Mouse (Mus musculus) myocyte (in vitro differentiated cells): ENCODE measurements around the gene Tor1aip1. TPM values are rescaled to one million over a fixed set of nuclear protein-coding genes. Genes with fewer than 3 reads are reported as not detected.

ENCODE experiments used
- H3K27me3 ChIP-seq: one replicate; pipeline ENCODE4 v1.6.1; 2011; ENCODE audit not compliant: control insufficient read depth, insufficient read depth, insufficient read length
- H3K36me3 ChIP-seq: one replicate; pipeline ENCODE4 v1.6.1; 2011; ENCODE audit not compliant: control insufficient read depth, insufficient read depth
- H3K4me2 ChIP-seq: one replicate; pipeline ENCODE4 v1.6.1; 2011; ENCODE audit warnings: low read depth, control low read depth
- H3K4me3 ChIP-seq: one replicate; pipeline ENCODE4 v1.5.1; 2011; ENCODE audit warnings: mild to moderate bottlenecking, control low read depth, moderate library complexity
- H3K79me2 ChIP-seq: one replicate; pipeline ENCODE4 v1.6.1; 2011; ENCODE audit not compliant: control insufficient read depth, insufficient read depth
- H3ac ChIP-seq: one replicate; pipeline ENCODE4 v1.6.1; 2011; ENCODE audit not compliant: control insufficient read depth, insufficient read length
- CEBPB ChIP-seq: IDR thresholded peaks from 2 replicates; pipeline ENCODE4 v1.6.1; 2011; ENCODE audit warnings: mild to moderate bottlenecking, moderate library complexity; ENCODE audit not compliant: poor library complexity, insufficient read depth, severe bottlenecking
- E2F4 ChIP-seq: IDR thresholded peaks from one replicate; pipeline ENCODE4 v1.6.1; 2011; ENCODE audit warnings: mild to moderate bottlenecking, control low read depth, moderate library complexity; ENCODE audit not compliant: insufficient read depth
- MAX ChIP-seq: IDR thresholded peaks from one replicate; pipeline ENCODE4 v1.6.1; 2011; ENCODE audit warnings: low read depth, mild to moderate bottlenecking, control low read depth
- MYOD1 ChIP-seq, 3 experiments: IDR thresholded peaks; one replicate each; pipeline ENCODE4 v1.6.1; 2011; ENCODE audit warnings: control low read depth in 2 of 3, low read depth in 2 of 3, mild to moderate bottlenecking in 2 of 3, moderate library complexity in 1 of 3; ENCODE audit not compliant: insufficient read length in 2 of 3, control insufficient read depth in 1 of 3
- MYOG ChIP-seq, 3 experiments: IDR thresholded peaks; one replicate each; pipeline ENCODE4 v1.6.1; 2011; ENCODE audit warnings: control low read depth in 2 of 3, low read depth in 2 of 3, mild to moderate bottlenecking in 2 of 3; ENCODE audit not compliant: insufficient read length in 2 of 3, control insufficient read depth in 1 of 3, insufficient read depth in 1 of 3
- POLR2A ChIP-seq: IDR thresholded peaks from one replicate; pipeline ENCODE4 v1.6.1; 2011; ENCODE audit warnings: low read depth, mild to moderate bottlenecking, control low read depth, moderate library complexity; ENCODE audit not compliant: insufficient read length
- POLR2AphosphoS2 ChIP-seq: IDR thresholded peaks from one replicate; pipeline ENCODE4 v1.6.1; 2011; ENCODE audit warnings: low read depth, control low read depth; ENCODE audit not compliant: insufficient read length
- REST ChIP-seq: IDR thresholded peaks from one replicate; pipeline ENCODE4 v1.6.1; 2011; ENCODE audit warnings: mild to moderate bottlenecking, control low read depth, moderate library complexity; ENCODE audit not compliant: insufficient read depth, insufficient read length
- SRF ChIP-seq: IDR thresholded peaks from one replicate; pipeline ENCODE4 v1.6.1; 2011; ENCODE audit warnings: low read depth; ENCODE audit not compliant: control insufficient read depth, insufficient read length
- TCF12 ChIP-seq: IDR thresholded peaks from one replicate; pipeline ENCODE4 v1.6.1; 2011; ENCODE audit warnings: mild to moderate bottlenecking, control low read depth; ENCODE audit not compliant: poor library complexity, insufficient read depth, severe bottlenecking
- TCF3 ChIP-seq: IDR thresholded peaks from one replicate; pipeline ENCODE4 v1.6.1; 2011; ENCODE audit warnings: low read depth, control low read depth; ENCODE audit not compliant: insufficient read length
- USF1 ChIP-seq: IDR thresholded peaks from one replicate; pipeline ENCODE4 v1.6.1; 2011; ENCODE audit warnings: low read depth, mild to moderate bottlenecking, control low read depth, moderate library complexity
- polyA plus RNA-seq: library from polyadenylated mRNA; unstranded; fragments of >200 nt; fragmentation: generic; extraction: Trizol; gene quantifications from one replicate; pipeline ENCODE4 v1.2.1, GENCODE M21; 2012; ENCODE audit warnings: missing spikeins

The Tor1aip1 gene
- polyA plus RNA-seq, 1 experiment, result 15.8 TPM

- TF ChIP-seq E2F4 (no peak), MAX (no peak), MYOG (IDR thresholded peaks at IDR 0.05; ENCODE audit: control insufficient read depth in 1 of 3, insufficient read depth in 1 of 3, insufficient read length in 2 of 3, low read depth in 2 of 3) (no peak), USF1 (no peak), TCF3 (no peak), MYOD1 (IDR thresholded peaks at IDR 0.05; ENCODE audit: control insufficient read depth in 1 of 3, insufficient read length in 2 of 3, low read depth in 2 of 3) (no peak), TCF12 (no peak), REST (no peak), POLR2A (no peak), SRF (no peak), POLR2AphosphoS2 (no peak), CEBPB (no peak)
- H3K36me3 ChIP-seq, result peaks cover 46% of the 10 kb centered on the region
- H3K4me3 ChIP-seq, result no peak overlapping the region
- no peaks in the 10 kb centered on the region for H3K27me3 ChIP-seq
- no peak overlapping the region for H3K4me2 ChIP-seq
- H3K79me2 ChIP-seq, result no peaks in the 10 kb centered on the region
- H3ac ChIP-seq, result no peak overlapping the region
Observed at GRCm38 (mm10) chr1:156062193-156062592, 25.9 kb upstream of the Tor1aip1 start.

GRCm38 (mm10) chr1:156058207-156058606, 21.9 kb upstream of the Tor1aip1 start:
- no peak overlapping the region for H3K4me3 ChIP-seq
- no peaks in the 10 kb centered on the region for H3K79me2 ChIP-seq
- TF ChIP-seq TCF12, result no peak
- no peak for TF ChIP-seq TCF3
- TF ChIP-seq CEBPB, result no peak
- TF ChIP-seq REST, result no peak
- no peak for TF ChIP-seq POLR2A
- TF ChIP-seq E2F4, result no peak
- TF ChIP-seq SRF, result no peak
- TF ChIP-seq USF1, result no peak
- no peak for TF ChIP-seq MAX
- no peak for TF ChIP-seq MYOD1 (IDR thresholded peaks at IDR 0.05; ENCODE audit: control insufficient read depth in 1 of 3, insufficient read length in 2 of 3, low read depth in 2 of 3)
- TF ChIP-seq POLR2AphosphoS2, result no peak
- no peak for TF ChIP-seq MYOG (IDR thresholded peaks at IDR 0.05; ENCODE audit: control insufficient read depth in 1 of 3, insufficient read depth in 1 of 3, insufficient read length in 2 of 3, low read depth in 2 of 3)
- H3K36me3 ChIP-seq, result peaks cover 51% of the 10 kb centered on the region
- no peaks in the 10 kb centered on the region for H3K27me3 ChIP-seq
- H3ac ChIP-seq, result no peak overlapping the region
- no peak overlapping the region for H3K4me2 ChIP-seq

- H3K27me3 ChIP-seq, result no peaks in the 10 kb centered on the region
- no peak for TF ChIP-seq USF1
- no peak for TF ChIP-seq REST
- TF ChIP-seq MYOG (IDR thresholded peaks at IDR 0.05; ENCODE audit: control insufficient read depth in 1 of 3, insufficient read depth in 1 of 3, insufficient read length in 2 of 3, low read depth in 2 of 3), result peak; percentile 10 to 83 (median 45)
- TF ChIP-seq TCF3, result peak; percentile 63
- TF ChIP-seq TCF12, result peak; percentile 79
- TF ChIP-seq MYOD1 (IDR thresholded peaks at IDR 0.05; ENCODE audit: control insufficient read depth in 1 of 3, insufficient read length in 2 of 3, low read depth in 2 of 3), result peak; percentile 95 to 97 (median 97)
- no peak for TF ChIP-seq POLR2A
- no peak for TF ChIP-seq CEBPB
- TF ChIP-seq E2F4, result no peak
- TF ChIP-seq MAX, result no peak
- no peak for TF ChIP-seq SRF
- TF ChIP-seq POLR2AphosphoS2, result no peak
- H3K79me2 ChIP-seq, result peaks cover 92% of the 10 kb centered on the region
- H3ac ChIP-seq, result no peak overlapping the region
- H3K4me2 ChIP-seq, result peak overlapping the region; percentile 53
- H3K4me3 ChIP-seq, result no peak overlapping the region
- H3K36me3 ChIP-seq, result peaks cover 64% of the 10 kb centered on the region
Observed at GRCm38 (mm10) chr1:156046688-156047087, 10.4 kb upstream of the Tor1aip1 start.

GRCm38 (mm10) chr1:156044211-156044611, 7.9 kb upstream of the Tor1aip1 start:
- Histone ChIP-seq H3K79me2 (peaks cover 94% of the 10 kb centered on the region), H3K4me3 (no peak overlapping the region), H3ac (no peak overlapping the region), H3K27me3 (no peaks in the 10 kb centered on the region), H3K36me3 (peaks cover 42% of the 10 kb centered on the region), H3K4me2 (no peak overlapping the region)
- TF ChIP-seq TCF3 (no peak), TCF12 (no peak), USF1 (no peak), POLR2AphosphoS2 (no peak), SRF (no peak), REST (no peak), E2F4 (no peak), POLR2A (no peak), CEBPB (no peak), MYOG (IDR thresholded peaks at IDR 0.05; ENCODE audit: control insufficient read depth in 1 of 3, insufficient read depth in 1 of 3, insufficient read length in 2 of 3, low read depth in 2 of 3) (no peak), MYOD1 (IDR thresholded peaks at IDR 0.05; ENCODE audit: control insufficient read depth in 1 of 3, insufficient read length in 2 of 3, low read depth in 2 of 3) (no peak), MAX (no peak)
